8 mouse cellular contexts compared by ENCODE assay signal in the genomic region with DNA sequence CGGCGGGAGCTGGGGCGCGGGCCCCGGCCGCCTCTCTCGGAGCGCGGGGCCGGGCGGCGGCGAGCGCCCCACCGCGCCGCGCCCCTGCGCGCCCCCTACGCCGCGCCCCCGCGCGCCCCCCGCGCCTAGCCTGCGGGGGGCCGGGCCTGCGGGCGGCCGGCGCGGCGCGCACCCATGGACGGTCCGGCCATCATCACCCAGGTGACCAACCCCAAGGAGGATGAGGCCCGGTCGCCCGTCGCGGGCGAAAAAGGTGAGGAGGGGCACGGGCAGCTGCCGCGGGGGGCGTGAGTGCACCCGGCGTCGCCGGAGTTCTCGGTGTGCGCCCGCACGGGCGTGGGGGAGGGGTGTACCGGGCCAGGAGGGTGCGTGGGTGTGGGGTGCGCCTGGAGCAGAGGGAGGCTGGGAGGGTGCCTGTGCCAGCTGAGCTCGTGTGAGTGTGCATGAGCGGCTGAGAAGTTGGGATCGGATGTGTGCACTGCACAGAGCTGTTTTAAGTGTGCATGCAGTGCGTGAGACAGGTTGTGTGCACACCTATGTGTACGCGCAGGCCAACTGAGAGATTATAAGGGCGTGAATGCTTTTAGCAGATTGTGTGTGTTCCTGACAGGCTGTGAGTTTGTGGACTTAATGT. TPM values are rescaled to one million over a fixed set of nuclear protein-coding genes. Genes with fewer than 3 reads are reported as not detected.
DNase-seq lines count a peak whose midpoint lies in the region; ATAC-seq lines count a peak whose summit lies in the region.

No protein-coding gene starts in this region.

- H3K9me3 ChIP-seq in embryonic facial prominence, embryonic 11.5 days (replicated peaks; ENCODE audit: control insufficient read depth, low read length), result no peaks in the 10 kb centered on the region
- no peaks in the 10 kb centered on the region for H3K9me3 ChIP-seq in heart, embryonic 15.5 days (replicated peaks)
- H3K9me3 ChIP-seq in liver, embryonic 13.5 days (replicated peaks), result no peaks in the 10 kb centered on the region
- H3K9me3 ChIP-seq in neural tube, embryonic 12.5 days, result no peaks in the 10 kb centered on the region

- H3K27ac ChIP-seq in embryonic facial prominence, embryonic 11.5 days (replicated peaks; ENCODE audit: low read depth, low read length), result no peak overlapping the region
- peak overlapping the region; percentile 90 for H3K27ac ChIP-seq in heart, embryonic 15.5 days
- peak overlapping the region; percentile 89 for H3K27ac ChIP-seq in liver, embryonic 13.5 days
- peak overlapping the region; percentile 79; the same call in 1 of the 2 replicates for H3K27ac ChIP-seq in neural tube, embryonic 12.5 days

- H3K4me1 ChIP-seq in embryonic facial prominence, embryonic 11.5 days (ENCODE audit: control insufficient read depth, insufficient read depth, low read length), result peaks cover 10% of the 10 kb centered on the region
- H3K4me1 ChIP-seq in heart, embryonic 15.5 days (replicated peaks), result peaks cover 26% of the 10 kb centered on the region
- peaks cover 51% of the 10 kb centered on the region for H3K4me1 ChIP-seq in liver, embryonic 13.5 days (replicated peaks)
- peaks cover 27% of the 10 kb centered on the region for H3K4me1 ChIP-seq in neural tube, embryonic 12.5 days

- DNase-seq in 3T3-L1 (ENCODE audit: low read depth, low spot score) (peak; percentile 35), ZHBTc4 (ENCODE audit: low read depth, low spot score) (peak; percentile 45)
- peak; percentile 28 for DNase-seq in embryonic facial prominence, embryonic 11.5 days (ENCODE audit: low spot score)
- DNase-seq in kidney, postnatal 25 days, result peak; percentile 61 to 83
- peak; percentile 18 for DNase-seq in liver, embryonic 13.5 days
- peak; percentile 66 to 78 for DNase-seq in thymus, postnatal 36 days

- H3K4me2 ChIP-seq in embryonic facial prominence, embryonic 11.5 days (ENCODE audit: low read depth, low read length), result peak overlapping the region; percentile 94
- peak overlapping the region; percentile 99 for H3K4me2 ChIP-seq in heart, embryonic 15.5 days
- H3K4me2 ChIP-seq in liver, embryonic 13.5 days, result peak overlapping the region; percentile 99
- peak overlapping the region; percentile 96 for H3K4me2 ChIP-seq in neural tube, embryonic 12.5 days (replicated peaks)

- 7% methylated on average over 24 of the region's 68 CpGs for WGBS in embryonic facial prominence, embryonic 11.5 days
- WGBS in heart, embryonic 15.5 days, result 1% methylated on average over 68 of the region's 68 CpGs
- WGBS in liver, embryonic 13.5 days (ENCODE audit: insufficient replicate concordance), result 2% methylated on average over 55 of the region's 68 CpGs
- WGBS in neural tube, embryonic 12.5 days, result 3% methylated on average over 67 of the region's 68 CpGs

- ATAC-seq in embryonic facial prominence, embryonic 11.5 days (replicated peaks; ENCODE audit: insufficient number of reproducible peaks, low FRiP score, low TSS enrichment, low read depth), result no peak
- ATAC-seq in heart, embryonic 15.5 days (replicated peaks; ENCODE audit: insufficient number of reproducible peaks, insufficient read depth, low FRiP score, low read depth), result 0 out of 2 replicates have a peak, but pooled peaks have one; percentile 11
- no peak for ATAC-seq in liver, embryonic 13.5 days (ENCODE audit: low read depth)
- ATAC-seq in neural tube, embryonic 12.5 days (ENCODE audit: low FRiP score, low read depth), result peak; percentile 19

- peak overlapping the region; percentile 82 for H3K4me3 ChIP-seq in embryonic facial prominence, embryonic 11.5 days (ENCODE audit: low read depth, low read length)
- peak overlapping the region; percentile 65 for H3K4me3 ChIP-seq in heart, embryonic 15.5 days
- peak overlapping the region; percentile 78 for H3K4me3 ChIP-seq in liver, embryonic 13.5 days (replicated peaks)
- peak overlapping the region; percentile 75 for H3K4me3 ChIP-seq in neural tube, embryonic 12.5 days

- no peaks in the 10 kb centered on the region for H3K36me3 ChIP-seq in embryonic facial prominence, embryonic 11.5 days (replicated peaks; ENCODE audit: control insufficient read depth, insufficient read depth, low read depth, low read length)
- H3K36me3 ChIP-seq in heart, embryonic 15.5 days, result no peaks in the 10 kb centered on the region
- H3K36me3 ChIP-seq in liver, embryonic 13.5 days, result 0 out of 2 replicates have a peak, but pooled peaks cover 6% of the 10 kb centered on the region
- no peaks in the 10 kb centered on the region for H3K36me3 ChIP-seq in neural tube, embryonic 12.5 days

- peak overlapping the region; percentile 82 for H3K9ac ChIP-seq in embryonic facial prominence, embryonic 11.5 days (replicated peaks; ENCODE audit: low read length)
- peak overlapping the region; percentile 76 for H3K9ac ChIP-seq in heart, embryonic 15.5 days
- peak overlapping the region; percentile 85 for H3K9ac ChIP-seq in liver, embryonic 13.5 days
- peak overlapping the region; percentile 84 for H3K9ac ChIP-seq in neural tube, embryonic 12.5 days

- H3K27me3 ChIP-seq in embryonic facial prominence, embryonic 11.5 days (ENCODE audit: control insufficient read depth, insufficient read depth, low read length), result no peaks in the 10 kb centered on the region
- no peaks in the 10 kb centered on the region for H3K27me3 ChIP-seq in heart, embryonic 15.5 days
- no peaks in the 10 kb centered on the region for H3K27me3 ChIP-seq in liver, embryonic 13.5 days
- no peaks in the 10 kb centered on the region; the same call in 1 of the 2 replicates for H3K27me3 ChIP-seq in neural tube, embryonic 12.5 days (replicated peaks)

RNA-seq across cellular contexts. Expression of gene Ctdspl, which starts 0.6 kb away (rescaled TPM):
- 10.0 and 12.8 TPM in 2 replicates for polyA plus RNA-seq in embryonic facial prominence, embryonic 11.5 days (2014; fragmentation: Nextera tagmentation; extraction: Ambion mirVana)
- polyA plus RNA-seq in heart, embryonic 15.5 days (2015; fragmentation: Nextera tagmentation; extraction: Ambion mirVana), result 7.1 and 8.9 TPM in 2 replicates
- 2.7 and 3.0 TPM in 2 replicates for polyA plus RNA-seq in liver, embryonic 13.5 days (2015; fragmentation: Nextera tagmentation; extraction: Ambion mirVana)
- polyA plus RNA-seq in neural tube, embryonic 12.5 days (2016; fragmentation: Nextera tagmentation; extraction: Ambion mirVana), result 6.8 and 7.3 TPM in 2 replicates

Comparison
In these comparisons a context has a peak if more than half of its experiments do, and no peak if none do; other contexts are left out.
1. DNase-seq: peak in every context shown above with its lines; median percentile 72 in kidney, postnatal 25 days; 72 in thymus, postnatal 36 days; 45 in ZHBTc4; 35 in 3T3-L1; 28 in embryonic facial prominence, embryonic 11.5 days; 18 in liver, embryonic 13.5 days.
2. ATAC-seq: peak in heart, embryonic 15.5 days (single experiment) and neural tube, embryonic 12.5 days (single experiment); none in embryonic facial prominence, embryonic 11.5 days (single experiment) and liver, embryonic 13.5 days (single experiment).
3. Peak in every context shown above with its lines, with median percentiles within 50 percentile points of each other: H3K4me2 ChIP-seq, H3K4me3 ChIP-seq and H3K9ac ChIP-seq.